Comparison of ENCODE assay signal across 21 mouse cellular contexts in genomic region chr13:21035981-21036380, GRCm38 (mm10). TPM values are rescaled to one million over a fixed set of nuclear protein-coding genes. Genes with fewer than 3 reads are reported as not detected.
"Had no signal": no experiment of that assay in that cellular context is flagged by ENCODE, and none has a peak within 500 bp of the region (broad histone marks: within the 10 kb centered on the region; RNA-seq: fewer than 3 reads in every experiment).

No protein-coding gene starts in this region.

- DNase-seq: kidney, postnatal 25 days; lung, adult 18-20 months; retina, postnatal 1 day; thymus, adult 2 months; thymus, postnatal 25 days had no signal

RNA-seq across cellular contexts. Expression of gene Olfr1370, which starts 38.8 kb away (rescaled TPM):
- total RNA-seq: layer of hippocampus, postnatal 25 days; left cerebral cortex, adult 8-10 months; left cerebral cortex, postnatal 36 days; liver, adult 2 months; megakaryocyte-erythroid progenitor cell, adult 5-6 weeks had no signal
- polyA plus RNA-seq: kidney, embryonic 16.5 days; limb, embryonic 13.5 days; liver, adult 2 months; liver, embryonic 14.5 days; lung, embryonic 16.5 days; midbrain, embryonic 12.5 days; midbrain, embryonic 16.5 days; neural tube, embryonic 13.5 days; spleen, adult 2 months; stomach, embryonic 15.5 days; testis, adult 2 months; urinary bladder, adult 2 months had no signal
